Mouse (Mus musculus) retina, postnatal 7 days (tissue): Measurements from ENCODE around the gene Ier5.

Experiments used
- DNase-seq: peaks from one replicate; pipeline ENCODE4 v3.0.0-alpha.2; 2012; ENCODE audit warnings: low read depth, low spot score

Ier5 gene

DNA sequence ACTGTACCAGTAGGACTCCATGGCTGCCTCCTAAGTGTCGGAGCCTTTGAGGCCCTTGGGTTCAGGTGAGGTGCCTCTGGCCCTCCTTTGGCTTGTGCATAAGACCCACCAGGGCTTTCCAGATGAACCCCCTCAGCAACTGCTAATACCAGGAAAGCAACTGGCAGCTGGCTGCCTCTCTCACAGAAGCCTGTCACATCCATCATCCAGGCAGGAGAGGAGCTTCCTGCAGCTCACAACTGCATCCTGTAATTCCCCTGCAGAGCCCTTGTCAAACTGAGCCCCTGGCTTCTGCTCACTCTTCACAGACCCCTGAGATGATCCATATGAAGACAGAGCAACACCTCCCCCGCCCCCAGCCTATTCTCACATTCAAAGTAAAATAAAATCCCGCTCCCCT lies 21.8 kb downstream of the Ier5 start:
- DNase-seq: no peak

DNA sequence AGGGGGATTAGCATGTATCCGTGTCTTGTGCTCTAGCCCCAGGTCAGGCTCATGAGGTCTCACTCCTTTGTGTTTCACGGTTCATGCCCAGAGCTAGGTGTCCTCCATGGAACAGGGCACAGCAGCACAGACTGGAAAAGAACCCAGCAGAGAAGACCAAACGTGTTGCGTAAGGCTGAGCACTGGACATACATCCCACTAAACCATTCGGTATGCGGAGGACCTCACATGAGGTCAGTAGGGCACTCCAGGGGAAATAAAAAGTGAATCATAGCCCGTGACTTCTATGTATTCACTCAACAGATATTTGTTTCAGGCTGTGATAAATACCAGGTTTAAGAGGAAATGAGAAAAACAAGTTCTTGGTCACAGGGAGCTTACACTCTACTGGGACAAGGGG lies 23.6 kb downstream of the Ier5 start:
- no peak for DNase-seq

DNA sequence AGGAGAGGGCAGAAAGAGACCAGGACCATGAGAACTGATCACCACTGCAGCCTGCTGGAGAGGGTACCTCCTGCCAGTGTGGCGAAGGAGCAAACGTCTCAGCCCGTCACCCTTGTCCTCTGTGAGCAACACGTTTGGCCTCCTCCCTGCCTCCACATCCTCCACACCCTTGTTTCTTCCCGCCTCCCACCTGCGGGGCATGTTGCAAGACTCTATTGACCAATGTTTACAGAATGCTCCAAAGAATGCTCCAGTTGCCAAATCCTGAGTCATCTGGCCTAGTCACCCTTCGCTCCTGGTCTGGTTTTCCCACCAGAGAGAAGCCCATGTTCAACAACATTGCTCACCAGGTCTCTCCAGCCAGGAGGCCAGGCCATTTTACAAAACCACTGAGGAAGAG lies 24.6 kb downstream of the Ier5 start:
- no peak for DNase-seq

- no peak for DNase-seq
Measured at GRCm38 (mm10) chr1:155073905-155074304, 25.5 kb downstream of the Ier5 start.

DNA sequence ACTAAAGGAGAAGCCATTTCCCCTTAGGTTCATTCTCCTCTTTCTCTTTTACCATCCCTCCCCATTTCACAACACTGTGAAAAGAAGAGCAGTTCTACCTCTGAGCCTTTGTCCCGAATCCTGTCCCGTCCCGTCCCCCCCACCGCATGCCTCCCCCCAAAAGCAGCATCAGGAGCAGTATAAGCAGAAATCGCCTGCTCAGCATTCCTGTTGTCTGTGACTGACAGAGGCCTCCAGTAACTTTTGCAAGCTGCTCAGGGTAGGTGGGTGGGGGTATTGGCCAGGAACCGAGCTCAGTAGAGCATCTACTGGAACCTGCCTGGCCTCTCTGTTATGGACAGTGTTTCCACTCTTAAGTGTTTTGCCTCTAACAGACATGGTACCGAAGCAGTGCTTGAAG lies 26.3 kb downstream of the Ier5 start:
- DNase-seq: no peak

DNA sequence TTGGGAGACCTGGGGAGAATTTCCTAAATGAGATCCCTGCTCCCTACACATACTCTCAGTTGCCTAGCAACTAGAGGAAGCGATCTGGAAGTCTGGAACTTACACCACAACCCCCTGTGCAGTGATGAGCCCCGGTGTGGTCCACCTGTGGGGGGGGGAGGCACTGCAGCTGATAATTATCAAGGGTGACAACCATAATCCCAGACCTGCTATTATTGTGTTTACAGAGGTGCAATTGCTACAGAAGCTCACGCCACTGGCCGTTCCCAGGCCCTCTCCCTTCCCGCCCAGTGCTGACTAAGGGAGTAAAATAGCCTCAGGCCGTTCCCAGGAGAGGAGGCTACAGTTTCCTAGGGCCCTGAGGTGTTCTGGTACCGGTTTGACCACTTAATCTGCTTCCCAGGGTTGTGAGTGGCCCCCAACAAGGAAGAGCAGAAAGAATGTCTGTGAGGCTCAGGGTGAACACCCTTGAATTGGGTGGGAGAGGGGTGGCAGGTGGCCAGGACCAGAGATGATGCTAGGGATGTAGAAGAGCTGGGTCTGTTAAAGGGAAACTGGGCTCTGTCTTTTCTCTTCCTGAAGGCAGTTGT lies 28.1 kb downstream of the Ier5 start:
- no peak for DNase-seq

GRCm38 (mm10) chr1:155070561-155071286 lies 28.7 kb downstream of the Ier5 start:
- DNase-seq: no peak

DNA sequence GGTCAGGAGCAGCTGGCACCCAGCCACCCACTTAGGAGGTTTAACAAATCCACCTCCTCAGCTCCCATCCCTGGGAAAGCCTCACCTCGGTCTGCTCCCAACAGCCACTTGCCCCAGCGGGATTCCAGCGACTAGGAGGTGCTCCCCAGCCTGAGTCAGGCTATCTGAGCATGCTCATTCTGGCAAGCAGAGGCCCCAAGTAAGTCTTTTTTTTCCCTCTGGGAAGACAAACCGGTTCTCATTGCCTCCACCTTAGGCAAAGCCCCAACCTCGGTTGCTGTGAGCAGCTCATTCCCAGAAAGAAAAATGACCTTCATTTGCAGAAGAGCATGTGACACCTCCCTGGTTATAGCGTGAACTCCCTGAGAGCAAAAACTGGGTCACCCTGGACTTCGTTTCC lies 29.7 kb downstream of the Ier5 start:
- no peak for DNase-seq

DNA sequence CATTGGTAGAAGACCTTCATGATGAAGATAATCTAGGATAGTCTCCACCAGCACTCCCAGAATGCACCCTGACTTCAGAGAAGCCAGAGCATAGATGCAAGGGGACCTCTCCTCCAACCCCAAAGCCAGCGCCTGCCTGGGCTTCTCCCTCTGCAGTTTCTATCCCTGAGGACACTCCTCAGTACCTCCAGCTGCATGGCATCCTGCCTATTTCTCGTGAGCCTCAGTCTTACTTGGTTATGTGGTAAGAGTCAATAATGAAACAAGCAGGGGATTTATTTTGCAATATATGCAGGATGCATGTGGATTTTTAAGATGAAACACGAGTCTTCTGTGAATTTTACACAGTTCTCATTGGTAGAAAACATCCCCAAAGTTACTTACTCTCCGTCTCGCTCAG lies 33.2 kb downstream of the Ier5 start:
- DNase-seq: no peak

DNA sequence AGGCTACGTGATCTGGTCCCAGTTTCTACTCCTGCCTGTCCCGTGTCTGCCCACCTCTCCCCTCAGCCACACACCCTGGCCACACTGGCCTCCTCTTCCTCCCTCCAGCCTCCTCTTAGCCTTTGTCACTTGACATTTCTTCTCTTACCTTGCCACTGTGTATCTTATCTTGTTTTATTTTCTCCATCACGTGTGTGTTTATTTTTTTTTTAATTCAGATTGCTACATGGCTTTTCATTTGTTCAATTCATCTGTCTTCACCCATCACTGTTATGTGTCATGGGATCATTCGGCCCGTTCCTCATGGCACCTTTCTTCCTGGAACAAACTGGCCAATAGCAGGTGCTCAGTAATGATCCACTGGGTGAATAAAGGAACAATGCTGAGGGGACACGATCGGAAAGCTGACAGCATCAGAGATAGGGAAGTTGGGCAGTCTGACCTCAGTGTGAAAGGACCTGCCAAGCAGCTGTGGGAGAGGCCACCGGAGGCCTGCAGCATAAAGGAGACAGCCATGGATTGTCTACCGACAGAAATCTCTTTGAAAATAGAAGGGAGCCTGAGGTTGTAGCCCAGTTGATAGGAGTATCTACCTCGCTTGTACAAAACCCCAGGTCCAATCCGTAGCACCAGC lies 34.3 kb downstream of the Ier5 start:
- no peak for DNase-seq

- DNase-seq: no peak
Measured at GRCm38 (mm10) chr1:155064649-155065048, 34.8 kb downstream of the Ier5 start.

DNA sequence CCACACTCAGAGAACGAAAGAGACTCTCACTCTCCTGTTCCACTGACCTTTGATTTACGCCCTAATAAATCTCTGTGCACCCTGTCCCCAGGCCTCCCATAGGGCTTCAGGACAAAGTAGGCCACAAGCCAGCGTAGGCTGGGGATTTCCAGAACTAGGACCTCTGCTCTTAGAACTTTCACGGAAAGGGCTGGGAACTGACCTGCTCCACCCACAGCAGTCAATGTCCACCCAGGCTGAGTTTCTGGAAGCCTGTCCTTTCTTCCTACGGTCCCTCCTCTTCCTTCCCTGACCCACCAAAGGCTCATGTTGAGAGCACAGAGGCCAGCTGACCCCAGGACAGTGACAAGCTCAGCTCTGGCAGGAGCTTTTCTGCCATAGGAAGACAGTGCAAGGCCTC lies 35.3 kb downstream of the Ier5 start:
- no peak for DNase-seq

GRCm38 (mm10) chr1:155062963-155063362 lies 36.5 kb downstream of the Ier5 start:
- DNase-seq: no peak

- no peak for DNase-seq
Measured at GRCm38 (mm10) chr1:155062057-155062456, 37.4 kb downstream of the Ier5 start.

- no peak for DNase-seq
Measured at GRCm38 (mm10) chr1:155060832-155061801, 38.3 kb downstream of the Ier5 start.

DNA sequence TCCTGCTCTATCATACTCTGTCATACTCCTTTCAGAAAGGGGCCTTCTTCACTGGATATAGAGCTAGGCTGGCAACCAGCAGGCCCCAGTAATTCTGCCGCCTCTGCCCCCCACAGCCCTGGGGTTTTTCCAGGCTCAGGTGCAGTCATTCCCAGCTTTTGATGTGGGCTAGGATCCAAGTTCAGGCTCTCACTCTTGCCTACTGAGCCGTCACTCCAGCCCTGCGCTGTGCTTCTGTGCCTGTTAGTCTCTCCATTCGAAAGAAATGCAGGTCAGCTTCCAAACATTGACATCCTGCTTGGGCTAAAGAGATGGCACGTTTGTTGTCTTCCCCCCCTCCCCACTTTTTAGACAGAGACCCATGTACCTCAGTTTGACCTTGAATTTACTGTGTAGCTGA lies 39.2 kb downstream of the Ier5 start:
- DNase-seq: no peak

DNA sequence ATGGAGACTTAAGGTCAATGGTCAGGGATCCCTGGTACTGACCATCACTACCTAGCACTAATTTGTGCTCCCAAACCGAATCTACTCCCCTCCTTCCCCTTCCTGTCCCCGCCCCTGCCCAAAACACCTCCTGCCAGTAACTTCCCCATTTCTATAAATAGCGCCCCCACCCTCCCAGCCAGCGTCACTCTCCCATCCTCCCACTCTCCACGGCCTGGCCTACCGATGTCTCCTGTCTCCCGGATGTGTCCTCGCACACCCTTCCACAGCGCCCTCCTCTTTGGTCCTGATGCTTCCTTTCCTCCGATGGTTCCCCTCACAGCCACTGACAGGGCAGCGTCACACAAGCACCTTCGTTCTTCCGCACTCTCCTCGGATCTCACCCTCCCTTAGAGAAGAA lies 39.9 kb downstream of the Ier5 start:
- no peak for DNase-seq

GRCm38 (mm10) chr1:155058099-155059012 lies 41.1 kb downstream of the Ier5 start:
- no peak for DNase-seq

DNA sequence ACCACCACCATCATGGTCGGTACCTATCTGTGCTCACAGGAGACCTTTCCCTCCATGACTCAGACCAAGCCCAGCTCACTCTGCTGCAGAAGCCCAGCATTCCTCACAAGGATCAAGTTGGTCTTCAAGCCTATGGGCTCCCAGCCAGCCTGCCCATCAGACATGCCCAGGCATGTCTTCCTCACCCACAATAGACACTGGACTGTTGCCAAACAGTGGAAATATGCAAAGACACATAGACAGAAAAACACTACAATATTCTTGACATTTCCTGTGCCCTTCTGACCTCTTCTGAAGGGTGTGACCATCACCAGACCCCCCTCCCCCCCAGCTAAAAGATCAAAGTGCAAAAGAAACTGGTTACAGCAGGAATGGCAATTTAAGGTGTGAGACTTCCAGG lies 43.3 kb downstream of the Ier5 start:
- DNase-seq: no peak

DNA sequence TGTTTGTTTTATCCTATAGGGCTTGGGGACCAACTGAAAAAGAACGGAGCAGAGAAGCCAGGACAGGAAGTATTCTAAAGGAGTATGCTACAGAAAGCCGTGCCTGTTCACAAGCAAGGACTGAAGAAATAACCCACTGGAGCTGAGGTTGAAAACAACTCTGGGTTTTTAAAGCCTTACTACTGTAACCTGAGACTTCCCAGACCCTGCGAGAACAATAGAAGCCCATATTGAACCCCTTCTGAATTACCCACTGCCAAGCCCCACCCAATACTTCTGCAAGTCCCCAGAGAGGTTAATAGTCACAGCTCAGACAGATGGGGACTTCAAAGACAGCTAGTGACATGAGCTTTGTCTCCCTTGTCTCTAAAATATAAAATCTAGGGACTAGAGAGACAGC lies 44.4 kb downstream of the Ier5 start:
- no peak for DNase-seq

- no peak for DNase-seq
Measured at GRCm38 (mm10) chr1:155054366-155054965, 45.0 kb downstream of the Ier5 start.
